Mouse (Mus musculus) midbrain, embryonic 11.5 days (tissue): ENCODE measurements at regions not wholly inside any gene's neighbourhood (a gene's known extent, or its start where the extent isn't known, plus 50 kb on each side); places are given as distances from the start of the nearest gene placed in this dataset.

Experiments used
- ATAC-seq: fragments of 200-750 bp; cut with Nextera tagmentation; 2 replicates; pipeline ENCODE4 v1.8.0; 2017; ENCODE audit warnings: moderate TSS enrichment, moderate library complexity; ENCODE audit not compliant: low FRiP score
- DNase-seq: peaks from one replicate; pipeline ENCODE4 v3.0.0; 2015; ENCODE audit warnings: low spot score; ENCODE audit errors: missing footprints
- H3K27ac ChIP-seq: fragments of 300-500 bp; sonication (generic); 2 replicates; pipeline ENCODE4 v1.5.1; 2014; ENCODE audit warnings: low read depth, low read length
- H3K27me3 ChIP-seq: fragments of 300-500 bp; sonication (generic); 2 replicates; pipeline ENCODE4 v1.6.1; 2014; ENCODE audit warnings: mild to moderate bottlenecking, low read length, moderate library complexity, mixed read lengths; ENCODE audit not compliant: control insufficient read depth, insufficient read depth
- H3K36me3 ChIP-seq: fragments of 300-500 bp; sonication (generic); 2 replicates; pipeline ENCODE4 v1.6.1; 2014; ENCODE audit warnings: mild to moderate bottlenecking, low read length, moderate library complexity, mixed read lengths; ENCODE audit not compliant: control insufficient read depth, insufficient read depth
- H3K4me1 ChIP-seq: fragments of 300-500 bp; sonication (generic); 2 replicates; pipeline ENCODE4 v1.6.1; 2014; ENCODE audit warnings: low read length; ENCODE audit not compliant: control insufficient read depth, insufficient read depth
- H3K4me2 ChIP-seq: fragments of 300-500 bp; sonication (generic); 2 replicates; pipeline ENCODE4 v1.6.1; 2014; ENCODE audit warnings: mild to moderate bottlenecking, moderate library complexity
- H3K4me3 ChIP-seq: fragments of 300-500 bp; sonication (generic); 2 replicates; pipeline ENCODE4 v1.5.1; 2014; ENCODE audit warnings: low read depth, low read length
- H3K9ac ChIP-seq: fragments of 300-500 bp; sonication (generic); 2 replicates; pipeline ENCODE4 v1.6.1; 2014; ENCODE audit warnings: low read length
- H3K9me3 ChIP-seq: fragments of 300-500 bp; sonication (generic); 2 replicates; pipeline ENCODE4 v1.6.1; 2016; ENCODE audit warnings: low read length; ENCODE audit not compliant: control insufficient read depth
- WGBS: fragments of 180-500 bp; shearing (Covaris S2); extraction: QIAGEN DNeasy Blood & Tissue Kit; methylation state at CpG from one replicate; pipeline ENCODE4 v1.1.7; 2014; 5-methylcytosine and 5-hydroxymethylcytosine counted together

- Histone ChIP-seq H3K9me3 (no peaks in the 10 kb centered on the region), H3K4me1 (peaks cover 9% of the 10 kb centered on the region), H3K27ac (peak overlapping the region; percentile 17; the same call in 1 of the 2 replicates), H3K4me3 (no peak overlapping the region), H3K27me3 (no peaks in the 10 kb centered on the region), H3K4me2 (no peak overlapping the region), H3K9ac (no peak overlapping the region), H3K36me3 (no peaks in the 10 kb centered on the region)
- DNase-seq (peak; percentile 88), ATAC-seq (peak; percentile 87)
- 19% methylated on average over 3 of the region's 3 CpGs for WGBS
Observed at GRCm38 (mm10) chr17:7467638-7468037, 82.4 kb upstream of the Unc93a2 start.

DNA sequence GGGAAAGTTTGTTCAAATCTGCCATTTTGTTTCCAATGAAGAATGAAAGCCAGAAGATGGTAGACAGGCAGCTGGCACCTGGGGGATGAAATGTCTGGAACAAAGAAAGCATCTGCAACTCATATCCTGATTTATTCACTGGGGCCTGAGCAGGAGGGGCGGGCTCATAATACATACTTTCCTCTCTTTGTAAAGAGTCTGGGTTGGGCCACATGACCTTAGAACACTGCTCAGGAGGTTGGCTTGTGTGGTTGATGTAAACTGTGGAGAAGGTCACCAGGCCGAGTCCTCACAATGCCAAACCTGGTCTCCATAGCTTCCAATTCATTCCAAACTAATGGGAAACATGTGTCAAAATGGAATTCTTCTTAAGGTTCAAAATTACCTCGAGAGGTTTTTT lies 79.6 kb upstream of the Unc93a2 start:
- H3K4me2 ChIP-seq: no peak overlapping the region
- H3K27ac ChIP-seq: no peak overlapping the region
- H3K9me3 ChIP-seq: no peaks in the 10 kb centered on the region
- H3K4me1 ChIP-seq: peaks cover 9% of the 10 kb centered on the region
- DNase-seq (no peak), ATAC-seq (no peak)
- no peaks in the 10 kb centered on the region for H3K36me3 ChIP-seq
- no peaks in the 10 kb centered on the region for H3K27me3 ChIP-seq
- no peak overlapping the region for H3K9ac ChIP-seq
- no peak overlapping the region for H3K4me3 ChIP-seq
- 72% methylated on average over 3 of the region's 3 CpGs for WGBS

- H3K27me3 ChIP-seq: no peaks in the 10 kb centered on the region
- 9% methylated on average over 6 of the region's 6 CpGs for WGBS
- DNase-seq (peak; percentile 90), ATAC-seq (peak; percentile 87)
- H3K36me3 ChIP-seq: no peaks in the 10 kb centered on the region
- H3K27ac ChIP-seq: peak overlapping the region; percentile 25; the same call in 1 of the 2 replicates
- no peaks in the 10 kb centered on the region for H3K4me1 ChIP-seq
- H3K9me3 ChIP-seq: no peaks in the 10 kb centered on the region
- H3K4me3 ChIP-seq: no peak overlapping the region
- H3K4me2 ChIP-seq: no peak overlapping the region
- peak overlapping the region; percentile 22; the same call in 1 of the 2 replicates for H3K9ac ChIP-seq
Observed at GRCm38 (mm10) chr17:7461164-7461563, 75.9 kb upstream of the Unc93a2 start.

DNA sequence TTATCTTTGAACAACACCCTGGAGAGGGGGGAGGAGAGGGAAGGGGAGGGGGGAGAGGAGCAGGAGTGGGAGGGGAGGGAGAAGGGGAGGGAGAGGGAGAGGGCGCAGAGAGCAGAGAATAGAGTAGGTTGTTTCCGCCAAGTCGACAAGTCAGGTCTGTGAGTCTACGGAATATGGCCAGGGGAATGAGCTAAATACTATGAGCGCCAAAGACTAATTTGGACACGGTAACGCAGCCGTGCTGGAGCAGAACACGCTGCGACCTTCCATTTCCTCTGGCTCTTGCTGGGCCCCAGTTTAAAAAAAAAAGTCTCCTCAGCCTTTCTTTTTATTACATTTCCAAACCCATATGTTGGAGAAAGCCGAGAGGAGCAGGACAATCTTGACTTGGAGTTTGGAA lies 71.7 kb upstream of the Unc93a2 start:
- Histone ChIP-seq H3K9ac (no peak overlapping the region), H3K27me3 (no peaks in the 10 kb centered on the region), H3K27ac (no peak overlapping the region), H3K4me1 (no peaks in the 10 kb centered on the region), H3K36me3 (no peaks in the 10 kb centered on the region), H3K4me3 (no peak overlapping the region), H3K9me3 (no peaks in the 10 kb centered on the region), H3K4me2 (no peak overlapping the region)
- 92% methylated on average over 11 of the region's 11 CpGs for WGBS
- DNase-seq: no peak
- no peak for ATAC-seq

GRCm38 (mm10) chr17:7443822-7444221 lies 58.6 kb upstream of the Unc93a2 start:
- 60% methylated on average over 1 of the region's 1 CpGs for WGBS

DNA sequence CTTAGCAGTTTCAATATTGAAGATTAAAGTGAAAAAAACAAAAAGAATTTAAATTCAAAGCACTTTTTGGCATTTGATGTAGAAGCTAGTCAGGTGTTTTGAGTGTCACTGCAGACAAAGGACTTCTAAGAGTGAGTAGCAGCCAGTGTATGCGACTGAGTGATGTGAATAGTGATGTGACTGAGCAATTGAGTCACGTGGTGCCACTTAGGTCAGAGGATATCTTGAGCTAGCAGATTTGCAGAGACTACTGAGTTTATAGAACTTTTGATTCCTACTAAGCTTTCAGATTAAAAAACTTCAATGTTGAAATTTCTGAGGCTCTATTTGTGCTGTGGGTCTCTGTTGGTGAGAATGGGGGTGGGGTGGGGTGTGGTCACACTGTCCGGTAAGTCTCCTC lies 49.8 kb upstream of the Unc93a2 start:
- H3K4me1 ChIP-seq: no peaks in the 10 kb centered on the region
- H3K27me3 ChIP-seq: no peaks in the 10 kb centered on the region
- H3K9ac ChIP-seq: no peak overlapping the region
- no peaks in the 10 kb centered on the region for H3K9me3 ChIP-seq
- WGBS: 77% methylated on average over 3 of the region's 3 CpGs
- ATAC-seq (no peak), DNase-seq (peak; percentile 44)
- no peak overlapping the region for H3K4me2 ChIP-seq
- H3K36me3 ChIP-seq: no peaks in the 10 kb centered on the region
- H3K27ac ChIP-seq: no peak overlapping the region
- no peak overlapping the region for H3K4me3 ChIP-seq

More at GRCm38 (mm10) chr17:7443822-7444221, 58.6 kb upstream of the Unc93a2 start:
- no peak overlapping the region for H3K4me3 ChIP-seq
- no peak overlapping the region for H3K9ac ChIP-seq
- no peak overlapping the region for H3K4me2 ChIP-seq
- ATAC-seq (no peak), DNase-seq (peak; percentile 96)
- no peak overlapping the region for H3K27ac ChIP-seq
- H3K9me3 ChIP-seq: no peaks in the 10 kb centered on the region
- no peaks in the 10 kb centered on the region for H3K27me3 ChIP-seq
- no peaks in the 10 kb centered on the region for H3K4me1 ChIP-seq
- H3K36me3 ChIP-seq: no peaks in the 10 kb centered on the region
